Mouse (Mus musculus) olfactory bulb, adult 2 months (tissue): ENCODE results near the gene Bglap2.

Experiments used
- CTCF ChIP-seq: fragments of 200-500 bp; IDR thresholded peaks from 2 replicates; pipeline ENCODE4 v1.5.1; 2012; ENCODE audit warnings: low read depth, mild to moderate bottlenecking, low read length, moderate library complexity; ENCODE audit not compliant: insufficient read depth
- POLR2A ChIP-seq: fragments of 200-500 bp; IDR thresholded peaks from 2 replicates; pipeline ENCODE4 v1.6.1; 2012; ENCODE audit warnings: mild to moderate bottlenecking, low read depth, low read length, moderate library complexity; ENCODE audit not compliant: insufficient read depth

GRCm38 (mm10) chr3:88393776-88394375 is 15.4 kb upstream of the Bglap2 start:
- TF ChIP-seq POLR2A, result no peak
- no peak for TF ChIP-seq CTCF
